In genomic region chr9:43879969-43880396, GRCm38 (mm10) we compare ENCODE assay signal across 8 mouse cellular contexts.
DNase-seq lines count a peak whose midpoint lies in the region; ATAC-seq and TF ChIP-seq lines count a peak whose summit lies in the region.

No protein-coding gene starts in this region.

- ATAC-seq in frontal cortex, adult (ENCODE audit: low TSS enrichment): peak; percentile 80
- ATAC-seq in neural tube, embryonic 11.5 days (ENCODE audit: insufficient read depth, low FRiP score, low TSS enrichment): peak; percentile 81

- no peaks in the 10 kb centered on the region for H3K9me3 ChIP-seq in neural tube, embryonic 11.5 days (ENCODE audit: control insufficient read depth, low read length)

- H3K4me1 ChIP-seq in neural tube, embryonic 11.5 days (ENCODE audit: control insufficient read depth, insufficient read depth, low read length): peaks cover 7% of the 10 kb centered on the region; the same call in 1 of the 2 replicates

- WGBS in neural tube, embryonic 11.5 days: under 1% methylated on average over 26 of the region's 26 CpGs

- TF ChIP-seq CTCF in gastrocnemius, adult 2 months (IDR thresholded peaks at IDR 0.05): no peak

- peaks cover 15% of the 10 kb centered on the region; the same call in 1 of the 2 replicates for H3K27me3 ChIP-seq in neural tube, embryonic 11.5 days (ENCODE audit: control insufficient read depth, insufficient read depth, low read length)

- H3K9ac ChIP-seq in neural tube, embryonic 11.5 days (ENCODE audit: low read length): peak overlapping the region; percentile 23; the same call in 1 of the 2 replicates

- H3K4me2 ChIP-seq in neural tube, embryonic 11.5 days (ENCODE audit: low read depth): peak overlapping the region; percentile 50

- DNase-seq in gastrocnemius, adult 2 months: peak; percentile 25
- no peak for DNase-seq in gastrocnemius, postnatal 25 days
- peak; percentile 43 for DNase-seq in WW6 (ENCODE audit: low read depth, low spot score)
- DNase-seq in layer of hippocampus, postnatal 36 days: peak; percentile 69 to 78
- DNase-seq in neural tube, embryonic 11.5 days (ENCODE audit: low spot score): peak; percentile 82
- DNase-seq in spleen, postnatal 10 days (ENCODE audit: low spot score in 2 of 2): no peak
- DNase-seq in lung, postnatal 14 days: no peak

- intact Hi-C loops in gastrocnemius, adult 2 months (cut with DNase I): no loop called here

- H3K27ac ChIP-seq in gastrocnemius, adult 2 months: no peak overlapping the region
- H3K27ac ChIP-seq in neural tube, embryonic 11.5 days (ENCODE audit: low read depth, low read length): no peak overlapping the region

- no peaks in the 10 kb centered on the region for H3K36me3 ChIP-seq in neural tube, embryonic 11.5 days (ENCODE audit: control insufficient read depth, insufficient read depth, low read length)

- 0 out of 2 replicates have a peak overlapping the region, but pooled peaks have one; percentile 1 for H3K4me3 ChIP-seq in gastrocnemius, adult 2 months
- H3K4me3 ChIP-seq in neural tube, embryonic 11.5 days (ENCODE audit: low read depth, low read length): peak overlapping the region; percentile 16

Comparison
In these comparisons a context has a peak if more than half of its experiments do, and no peak if none do; other contexts are left out.
1. DNase-seq: peak in gastrocnemius, adult 2 months (single experiment), WW6 (single experiment), layer of hippocampus, postnatal 36 days (2 of 2) and neural tube, embryonic 11.5 days (single experiment); none in gastrocnemius, postnatal 25 days (single experiment), spleen, postnatal 10 days (0 of 2) and lung, postnatal 14 days (single experiment).